Mouse (Mus musculus) megakaryocyte, embryonic 14.5 days (primary cell): ENCODE results near the gene Olfr984. TPM values are rescaled to one million over a fixed set of nuclear protein-coding genes. Genes with fewer than 3 reads are reported as not detected.

ENCODE experiments used
- H3K27me3 ChIP-seq: replicated peaks from 2 replicates; pipeline ENCODE3; 2012; ENCODE audit warnings: inconsistent platforms
- H3K36me3 ChIP-seq: replicated peaks from 2 replicates; pipeline ENCODE3; 2012; ENCODE audit warnings: low read length, inconsistent platforms, mixed read lengths
- H3K4me1 ChIP-seq: 2 replicates; pipeline ENCODE4 v1.6.1; 2012; ENCODE audit warnings: inconsistent platforms
- H3K4me3 ChIP-seq: replicated peaks from 2 replicates; pipeline ENCODE3; 2012; ENCODE audit warnings: moderate library complexity, mild to moderate bottlenecking, inconsistent platforms
- H3K9me3 ChIP-seq: 2 replicates; pipeline ENCODE4 v1.6.1; 2012; ENCODE audit warnings: inconsistent platforms
- FLI1 ChIP-seq: IDR thresholded peaks from 2 replicates; pipeline ENCODE4 v1.6.1; 2012; ENCODE audit warnings: low read length, inconsistent platforms, mixed read lengths
- GATA1 ChIP-seq: IDR thresholded peaks from 3 replicates; pipeline ENCODE4 v1.6.1; 2012; ENCODE audit warnings: mixed read lengths, low read length, inconsistent platforms, borderline replicate concordance
- polyA plus RNA-seq: library from polyadenylated mRNA; stranded (reverse); fragments of >175 nt; gene quantifications from 2 replicates; pipeline ENCODE4 v1.2.3, GENCODE M21; 2012; ENCODE audit warnings: low replicate concordance; ENCODE audit not compliant: insufficient read depth

The Olfr984 gene
- polyA plus RNA-seq, 1 experiment, result not detected

DNA sequence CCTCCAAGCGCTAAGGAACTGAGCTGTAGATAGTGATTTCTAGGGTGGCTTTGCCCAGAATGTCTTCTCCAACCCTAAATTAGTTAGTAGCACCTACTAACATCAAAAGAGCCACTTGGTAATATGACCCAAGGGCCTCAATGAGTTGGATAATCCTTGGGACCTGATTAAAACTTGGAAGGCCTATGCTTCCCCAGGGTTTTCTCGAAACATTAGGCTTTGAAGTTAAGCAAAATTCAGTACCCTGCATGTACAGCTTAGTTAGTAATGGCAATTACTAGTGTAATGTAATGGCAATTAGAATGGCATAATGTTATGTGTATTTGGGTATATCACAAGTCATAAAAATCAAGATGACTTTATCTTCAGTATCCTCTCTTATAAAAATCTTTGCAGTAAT, 20.5 kb downstream of the Olfr984 start, which contains the start of gene Olfr983:
Olfr983 (minus strand) TSS at position 101 of the 400 bp plus-strand sequence.
- Histone ChIP-seq H3K27me3 (no peaks in the 10 kb centered on the region), H3K4me3 (no peak within 1 kb of the TSS)
- TF ChIP-seq FLI1, result no peak
- TF ChIP-seq GATA1, result no peak

DNA sequence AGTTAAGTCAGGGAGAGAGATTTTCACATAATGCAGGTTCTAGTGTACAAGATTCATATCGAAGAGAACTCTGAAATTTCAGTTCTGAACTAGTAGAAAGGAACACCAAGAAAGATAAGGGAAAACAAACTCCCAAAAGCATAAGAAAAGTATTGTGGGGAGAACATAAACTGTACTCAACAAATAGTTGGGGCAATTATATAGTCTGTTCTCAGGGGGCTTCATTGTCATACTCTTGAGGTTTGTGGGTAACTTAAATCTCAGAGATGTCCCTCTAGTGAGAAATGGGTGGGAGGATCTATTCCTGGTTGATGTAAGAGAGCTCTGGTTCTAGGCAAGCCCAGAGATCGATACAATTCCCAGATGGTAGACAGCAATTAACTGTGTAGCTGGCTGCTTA, 40.5 kb downstream of the Olfr984 start, which contains the start of gene Olfr982:
Olfr982 (plus strand) TSS at position 301 of the 400 bp plus-strand sequence.
- Histone ChIP-seq H3K4me1 (no peaks in the 10 kb centered on the region; the same call in 1 of the 2 replicates), H3K4me3 (peak within 1 kb of the TSS; percentile 65), H3K27me3 (no peaks in the 10 kb centered on the region), H3K36me3 (no peaks in the 10 kb centered on the region), H3K9me3 (peaks cover 9% of the 10 kb centered on the region; the same call in 1 of the 2 replicates)
- no peak for TF ChIP-seq FLI1

More for the DNA sequence above, 20.5 kb downstream of the Olfr984 start, which contains the start of gene Olfr983:
- Histone ChIP-seq H3K36me3 (no peaks in the 10 kb centered on the region), H3K4me1 (no peaks in the 10 kb centered on the region), H3K9me3 (peaks cover 5% of the 10 kb centered on the region; the same call in 1 of the 2 replicates)

DNA sequence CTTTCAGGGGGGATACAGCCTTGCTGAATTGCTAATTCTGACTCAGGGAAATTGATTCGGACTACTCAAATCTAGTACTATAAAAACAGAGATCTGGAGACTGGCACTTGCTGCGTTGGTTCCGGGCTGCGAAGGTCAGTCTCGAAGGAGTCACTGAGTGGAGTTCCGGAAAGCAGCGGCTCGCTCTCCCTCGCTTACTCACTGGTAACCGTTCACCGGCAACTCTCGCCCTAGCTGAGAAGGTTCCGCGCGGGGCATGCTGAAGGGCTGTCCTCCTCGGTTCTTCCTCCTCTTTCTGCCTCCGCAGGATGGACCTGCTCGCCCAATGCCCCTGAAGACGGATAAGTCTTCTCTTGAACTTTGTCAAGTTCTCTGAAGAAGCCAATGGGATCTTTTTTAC, 63.9 kb downstream of the Olfr984 start:
- H3K27me3 ChIP-seq, result no peaks in the 10 kb centered on the region
- TF ChIP-seq GATA1, result no peak
- TF ChIP-seq FLI1, result no peak
- no peaks in the 10 kb centered on the region for H3K4me1 ChIP-seq
- H3K9me3 ChIP-seq, result peaks cover 8% of the 10 kb centered on the region
- H3K36me3 ChIP-seq, result no peaks in the 10 kb centered on the region
- no peak overlapping the region for H3K4me3 ChIP-seq

Other genes starting within 250 kb of the Olfr984 start
- not detected in 2 replicates for gene Olfr972, start 247.8 kb downstream of the Olfr984 start, polyA plus RNA-seq
- gene Olfr229, start 206.9 kb downstream of the Olfr984 start, polyA plus RNA-seq, result not detected in 2 replicates
- gene Olfr974, start 176.7 kb downstream of the Olfr984 start, polyA plus RNA-seq, result not detected in 2 replicates
- not detected in 2 replicates for gene Olfr975, start 162.2 kb downstream of the Olfr984 start, polyA plus RNA-seq
- not detected in 2 replicates for gene Olfr976, start 153.1 kb downstream of the Olfr984 start, polyA plus RNA-seq
- not detected in 2 replicates for gene Olfr978, start 122.1 kb downstream of the Olfr984 start, polyA plus RNA-seq
- gene Olfr979, start 110.7 kb downstream of the Olfr984 start, polyA plus RNA-seq, result not detected in 2 replicates
- not detected in 2 replicates for gene Olfr980, start 104.6 kb downstream of the Olfr984 start, polyA plus RNA-seq
- 0.39 TPM in 1 of 2 replicates, not detected in the other for gene Olfr981, start 92.7 kb downstream of the Olfr984 start, polyA plus RNA-seq
- gene Olfr982, start 40.4 kb downstream of the Olfr984 start, polyA plus RNA-seq, result not detected in 2 replicates
- gene Olfr983, start 20.6 kb downstream of the Olfr984 start, polyA plus RNA-seq, result not detected in 2 replicates
- not detected in 2 replicates for gene Olfr985, start 16.0 kb upstream of the Olfr984 start, polyA plus RNA-seq
- not detected in 2 replicates for gene Tmem225, start 33.9 kb upstream of the Olfr984 start, polyA plus RNA-seq
- gene Olfr986, start 66.7 kb upstream of the Olfr984 start, polyA plus RNA-seq, result not detected in 2 replicates
- gene Zfp202, start 78.1 kb upstream of the Olfr984 start, polyA plus RNA-seq, result 0.17 TPM in 1 of 2 replicates, not detected in the other
- not detected in 2 replicates for gene Scn3b, start 155.0 kb upstream of the Olfr984 start, polyA plus RNA-seq